Comparison of ENCODE assay signal across 12 mouse cellular contexts in the genomic region with DNA sequence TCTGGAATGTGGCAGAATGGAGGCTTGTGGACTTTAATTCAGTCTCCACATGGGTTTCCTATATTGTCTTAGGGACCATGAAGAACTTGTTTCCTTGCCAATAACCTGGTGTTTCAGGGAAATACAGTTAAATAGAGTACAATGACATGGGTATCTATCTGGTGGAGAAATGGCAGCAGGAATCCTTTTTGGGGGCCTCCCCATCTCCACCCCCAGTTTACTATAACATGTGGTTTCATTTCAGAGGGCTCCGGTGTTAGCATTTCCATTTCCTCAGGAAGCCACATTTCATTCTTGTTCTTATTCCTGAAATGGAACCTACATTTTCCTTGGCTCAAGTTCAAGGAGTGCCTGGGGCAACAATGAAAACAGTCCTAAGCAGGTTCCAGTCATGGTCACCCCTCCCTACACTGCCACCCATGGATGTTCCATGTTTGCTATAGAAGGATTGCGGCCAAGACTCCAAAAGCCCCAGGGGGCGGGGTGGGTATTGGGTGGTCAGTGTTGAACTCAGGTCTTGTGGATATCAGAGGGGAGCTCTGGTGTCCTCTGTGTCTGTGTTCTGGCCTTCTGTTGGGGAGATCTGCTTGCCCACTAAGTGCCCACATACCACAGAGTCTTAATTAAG.
A peak's percentile ranks its signal among the peaks of the same experiment; 100 is the strongest.
DNase-seq lines count a peak whose midpoint lies in the region; ATAC-seq lines count a peak whose summit lies in the region.
"Had no signal": no experiment of that assay in that cellular context is flagged by ENCODE, and none has a peak within 500 bp of the region (broad histone marks: within the 10 kb centered on the region; RNA-seq: fewer than 3 reads in every experiment).

No protein-coding gene starts in this region.

- peak overlapping the region; percentile 68 for H3K27ac ChIP-seq in embryonic facial prominence, embryonic 13.5 days
- H3K27ac ChIP-seq in kidney, embryonic 16.5 days (ENCODE audit: low read length), result 0 out of 2 replicates have a peak overlapping the region, but pooled peaks have one; percentile 26
- H3K27ac ChIP-seq in midbrain, embryonic 14.5 days (replicated peaks; ENCODE audit: low read depth, low read length), result no peak overlapping the region
- H3K27ac ChIP-seq: forebrain, embryonic 15.5 days; hindbrain, embryonic 12.5 days had no signal

- no peaks in the 10 kb centered on the region for H3K9me3 ChIP-seq in embryonic facial prominence, embryonic 13.5 days
- H3K9me3 ChIP-seq in kidney, embryonic 16.5 days (ENCODE audit: low read length), result no peaks in the 10 kb centered on the region
- no peaks in the 10 kb centered on the region for H3K9me3 ChIP-seq in midbrain, embryonic 14.5 days (ENCODE audit: control insufficient read depth, low read length)
- H3K9me3 ChIP-seq: forebrain, embryonic 15.5 days; hindbrain, embryonic 12.5 days had no signal

- H3K4me3 ChIP-seq in embryonic facial prominence, embryonic 13.5 days, result no peak overlapping the region
- no peak overlapping the region for H3K4me3 ChIP-seq in kidney, embryonic 16.5 days (ENCODE audit: low read length)
- H3K4me3 ChIP-seq in midbrain, embryonic 14.5 days (replicated peaks; ENCODE audit: low read depth, low read length), result no peak overlapping the region
- H3K4me3 ChIP-seq: forebrain, embryonic 15.5 days; hindbrain, embryonic 12.5 days had no signal

- H3K9ac ChIP-seq in embryonic facial prominence, embryonic 13.5 days, result no peak overlapping the region
- H3K9ac ChIP-seq in kidney, embryonic 16.5 days (replicated peaks; ENCODE audit: low read length), result no peak overlapping the region
- no peak overlapping the region for H3K9ac ChIP-seq in midbrain, embryonic 14.5 days (replicated peaks; ENCODE audit: low read length)
- H3K9ac ChIP-seq: forebrain, embryonic 15.5 days; hindbrain, embryonic 12.5 days had no signal

- peak overlapping the region; percentile 30 for H3K4me2 ChIP-seq in embryonic facial prominence, embryonic 13.5 days
- no peak overlapping the region for H3K4me2 ChIP-seq in kidney, embryonic 16.5 days (replicated peaks; ENCODE audit: low read depth, low read length)
- H3K4me2 ChIP-seq in midbrain, embryonic 14.5 days (ENCODE audit: low read length), result no peak overlapping the region
- H3K4me2 ChIP-seq: forebrain, embryonic 15.5 days; hindbrain, embryonic 12.5 days had no signal

- no peaks in the 10 kb centered on the region for H3K27me3 ChIP-seq in embryonic facial prominence, embryonic 13.5 days
- H3K27me3 ChIP-seq in kidney, embryonic 16.5 days (ENCODE audit: insufficient read depth, low read length), result no peaks in the 10 kb centered on the region
- H3K27me3 ChIP-seq in midbrain, embryonic 14.5 days (ENCODE audit: control insufficient read depth, insufficient read depth, low read length), result no peaks in the 10 kb centered on the region
- H3K27me3 ChIP-seq: CH12.LX; forebrain, embryonic 15.5 days; hindbrain, embryonic 12.5 days had no signal

- peaks cover 31% of the 10 kb centered on the region for H3K4me1 ChIP-seq in embryonic facial prominence, embryonic 13.5 days
- no peaks in the 10 kb centered on the region for H3K4me1 ChIP-seq in kidney, embryonic 16.5 days (ENCODE audit: insufficient read depth, low read length)
- no peaks in the 10 kb centered on the region for H3K4me1 ChIP-seq in midbrain, embryonic 14.5 days (ENCODE audit: control insufficient read depth, insufficient read depth, low read length)

- no peaks in the 10 kb centered on the region for H3K36me3 ChIP-seq in embryonic facial prominence, embryonic 13.5 days
- no peaks in the 10 kb centered on the region for H3K36me3 ChIP-seq in kidney, embryonic 16.5 days (ENCODE audit: insufficient read depth, low read length)
- no peaks in the 10 kb centered on the region for H3K36me3 ChIP-seq in midbrain, embryonic 14.5 days (ENCODE audit: control insufficient read depth, insufficient read depth, low read length)
- H3K36me3 ChIP-seq: forebrain, embryonic 15.5 days; hindbrain, embryonic 12.5 days had no signal

- DNase-seq in heart, adult 11 months, result peak; percentile 93
- DNase-seq in heart, postnatal 36 days, result no peak
- peak; percentile 6 for DNase-seq in NIH3T3 (ENCODE audit: low read depth)
- no peak for DNase-seq in liver
- DNase-seq in thymus, adult 18-20 months, result no peak
- no peak for DNase-seq in midbrain, embryonic 14.5 days
- DNase-seq: thymus, postnatal 4 days had no signal

- ATAC-seq in embryonic facial prominence, embryonic 13.5 days (ENCODE audit: insufficient number of reproducible peaks, insufficient read depth, low FRiP score, low TSS enrichment, low read depth), result peak; percentile 56; the same call in 1 of the 2 replicates
- ATAC-seq in kidney, embryonic 16.5 days (ENCODE audit: low FRiP score, low TSS enrichment), result no peak
- ATAC-seq in midbrain, embryonic 14.5 days (ENCODE audit: low FRiP score, low TSS enrichment), result no peak

- 56% methylated on average over 3 of the region's 3 CpGs for WGBS in embryonic facial prominence, embryonic 13.5 days
- whole genome bisulfite sequencing in kidney, embryonic 16.5 days, result 75% methylated on average over 3 of the region's 3 CpGs
- 93% methylated on average over 3 of the region's 3 CpGs for WGBS in midbrain, embryonic 14.5 days

- intact Hi-C loops in heart, postnatal 36 days (cut with DNase I), result no loop called here

Comparison
In these comparisons a context has a peak if more than half of its experiments do, and no peak if none do; other contexts are left out.
1. DNase-seq: peak in heart, adult 11 months (single experiment) and NIH3T3 (single experiment); none in heart, postnatal 36 days (0 of 2), liver (single experiment), thymus, adult 18-20 months (0 of 2) and midbrain, embryonic 14.5 days (single experiment).